Mouse (Mus musculus): Measurements from ENCODE around the gene Kifap3.

Kifap3 gene

GRCm38 (mm10) chr1:163964008-163964689, 184.8 kb downstream of the Kifap3 start:
- DNase-seq (ENCODE audit: extremely low read depth, low read depth): no peak
